Mouse (Mus musculus): Measurements from ENCODE around the gene Rpl7a. TPM values are rescaled to one million over a fixed set of nuclear protein-coding genes. Genes with fewer than 3 reads are reported as not detected.

The Rpl7a gene
- polyA plus RNA-seq, 1 experiment: 2,027 TPM

- Histone ChIP-seq H3K79me2 (ENCODE audit: control insufficient read depth, insufficient read depth) (peaks cover 49% of the 10 kb centered on the region), H3K4me2 (ENCODE audit: low read depth) (peak within 1 kb of the TSS; percentile 89), H3K27me3 (ENCODE audit: control insufficient read depth, insufficient read depth, insufficient read length) (no peaks in the 10 kb centered on the region), H3K36me3 (ENCODE audit: control insufficient read depth, insufficient read depth) (peaks cover 48% of the 10 kb centered on the region), H3K4me3 (peak within 1 kb of the TSS; percentile 91), H3ac (ENCODE audit: control insufficient read depth, insufficient read length) (peak within 1 kb of the TSS; percentile 61)
- TF ChIP-seq USF1 (IDR thresholded peaks at IDR 0.05; ENCODE audit: low read depth) (peak; percentile 90), TCF12 (IDR thresholded peaks at IDR 0.05; ENCODE audit: insufficient read depth, poor library complexity, severe bottlenecking) (no peak), REST (IDR thresholded peaks at IDR 0.05; ENCODE audit: insufficient read depth, insufficient read length) (no peak), POLR2A (IDR thresholded peaks at IDR 0.05; ENCODE audit: insufficient read length, low read depth) (peak; percentile 94), MAX (IDR thresholded peaks at IDR 0.05; ENCODE audit: low read depth) (peak; percentile 89), POLR2AphosphoS2 (IDR thresholded peaks at IDR 0.05; ENCODE audit: insufficient read length, low read depth) (peak; percentile 72), TCF3 (IDR thresholded peaks at IDR 0.05; ENCODE audit: insufficient read length, low read depth) (no peak), MYOD1 (IDR thresholded peaks at IDR 0.05; ENCODE audit: control insufficient read depth in 1 of 3, insufficient read length in 2 of 3, low read depth in 2 of 3) (no peak), MYOG (IDR thresholded peaks at IDR 0.05; ENCODE audit: control insufficient read depth in 1 of 3, insufficient read depth in 1 of 3, insufficient read length in 2 of 3, low read depth in 2 of 3) (no peak)
Observed at GRCm38 (mm10) chr2:26915927-26916728, 5.6 kb downstream of the Rpl7a start, which contains the start of the genes Surf2 and Surf1. Gene Surf2, plus strand, starts transcription at chr2:26916367. Gene Surf1, minus strand, starts transcription at chr2:26916530.

GRCm38 (mm10) chr2:26916738-26917137, 6.2 kb downstream of the Rpl7a start:
- no peaks in the 10 kb centered on the region for H3K27me3 ChIP-seq (ENCODE audit: control insufficient read depth, insufficient read depth, insufficient read length)
- H3K36me3 ChIP-seq (ENCODE audit: control insufficient read depth, insufficient read depth): peaks cover 54% of the 10 kb centered on the region
- peaks cover 43% of the 10 kb centered on the region for H3K79me2 ChIP-seq (ENCODE audit: control insufficient read depth, insufficient read depth)
- peak overlapping the region; percentile 91 for H3K4me3 ChIP-seq
- TF ChIP-seq SRF (IDR thresholded peaks at IDR 0.05; ENCODE audit: control insufficient read depth, insufficient read length, low read depth) (no peak), MAX (IDR thresholded peaks at IDR 0.05; ENCODE audit: low read depth) (no peak), E2F4 (IDR thresholded peaks at IDR 0.05; ENCODE audit: insufficient read depth) (no peak), TCF3 (IDR thresholded peaks at IDR 0.05; ENCODE audit: insufficient read length, low read depth) (no peak), POLR2A (IDR thresholded peaks at IDR 0.05; ENCODE audit: insufficient read length, low read depth) (no peak), MYOD1 (IDR thresholded peaks at IDR 0.05; ENCODE audit: control insufficient read depth in 1 of 3, insufficient read length in 2 of 3, low read depth in 2 of 3) (no peak), CEBPB (IDR thresholded peaks at IDR 0.05; ENCODE audit: insufficient read depth, poor library complexity, severe bottlenecking) (no peak), MYOG (IDR thresholded peaks at IDR 0.05; ENCODE audit: control insufficient read depth in 1 of 3, insufficient read depth in 1 of 3, insufficient read length in 2 of 3, low read depth in 2 of 3) (no peak), TCF12 (IDR thresholded peaks at IDR 0.05; ENCODE audit: insufficient read depth, poor library complexity, severe bottlenecking) (no peak)
- H3ac ChIP-seq (ENCODE audit: control insufficient read depth, insufficient read length): peak overlapping the region; percentile 61
- peak overlapping the region; percentile 89 for H3K4me2 ChIP-seq (ENCODE audit: low read depth)

GRCm38 (mm10) chr2:26919684-26920083, 9.1 kb downstream of the Rpl7a start:
- no peak overlapping the region for H3K4me2 ChIP-seq (ENCODE audit: low read depth)
- peaks cover 51% of the 10 kb centered on the region for H3K36me3 ChIP-seq (ENCODE audit: control insufficient read depth, insufficient read depth)
- H3K4me3 ChIP-seq: no peak overlapping the region
- H3K27me3 ChIP-seq (ENCODE audit: control insufficient read depth, insufficient read depth, insufficient read length): no peaks in the 10 kb centered on the region
- TF ChIP-seq CEBPB (IDR thresholded peaks at IDR 0.05; ENCODE audit: insufficient read depth, poor library complexity, severe bottlenecking) (no peak), USF1 (IDR thresholded peaks at IDR 0.05; ENCODE audit: low read depth) (no peak), POLR2A (IDR thresholded peaks at IDR 0.05; ENCODE audit: insufficient read length, low read depth) (no peak), MYOD1 (IDR thresholded peaks at IDR 0.05; ENCODE audit: control insufficient read depth in 1 of 3, insufficient read length in 2 of 3, low read depth in 2 of 3) (no peak), TCF3 (IDR thresholded peaks at IDR 0.05; ENCODE audit: insufficient read length, low read depth) (no peak), MYOG (IDR thresholded peaks at IDR 0.05; ENCODE audit: control insufficient read depth in 1 of 3, insufficient read depth in 1 of 3, insufficient read length in 2 of 3, low read depth in 2 of 3) (no peak), REST (IDR thresholded peaks at IDR 0.05; ENCODE audit: insufficient read depth, insufficient read length) (no peak), TCF12 (IDR thresholded peaks at IDR 0.05; ENCODE audit: insufficient read depth, poor library complexity, severe bottlenecking) (no peak), SRF (IDR thresholded peaks at IDR 0.05; ENCODE audit: control insufficient read depth, insufficient read length, low read depth) (no peak), POLR2AphosphoS2 (IDR thresholded peaks at IDR 0.05; ENCODE audit: insufficient read length, low read depth) (no peak), MAX (IDR thresholded peaks at IDR 0.05; ENCODE audit: low read depth) (no peak), E2F4 (IDR thresholded peaks at IDR 0.05; ENCODE audit: insufficient read depth) (no peak)
- no peak overlapping the region for H3ac ChIP-seq (ENCODE audit: control insufficient read depth, insufficient read length)
- peaks cover 23% of the 10 kb centered on the region for H3K79me2 ChIP-seq (ENCODE audit: control insufficient read depth, insufficient read depth)

- peaks cover 54% of the 10 kb centered on the region for H3K36me3 ChIP-seq (ENCODE audit: control insufficient read depth, insufficient read depth)
- no peak overlapping the region for H3ac ChIP-seq (ENCODE audit: control insufficient read depth, insufficient read length)
- no peaks in the 10 kb centered on the region for H3K27me3 ChIP-seq (ENCODE audit: control insufficient read depth, insufficient read depth, insufficient read length)
- H3K4me3 ChIP-seq: no peak overlapping the region
- no peak overlapping the region for H3K4me2 ChIP-seq (ENCODE audit: low read depth)
- TF ChIP-seq MYOD1 (IDR thresholded peaks at IDR 0.05; ENCODE audit: control insufficient read depth in 1 of 3, insufficient read length in 2 of 3, low read depth in 2 of 3) (no peak), MAX (IDR thresholded peaks at IDR 0.05; ENCODE audit: low read depth) (no peak), POLR2AphosphoS2 (IDR thresholded peaks at IDR 0.05; ENCODE audit: insufficient read length, low read depth) (peak; percentile 61), MYOG (IDR thresholded peaks at IDR 0.05; ENCODE audit: control insufficient read depth in 1 of 3, insufficient read depth in 1 of 3, insufficient read length in 2 of 3, low read depth in 2 of 3) (no peak), E2F4 (IDR thresholded peaks at IDR 0.05; ENCODE audit: insufficient read depth) (no peak), USF1 (IDR thresholded peaks at IDR 0.05; ENCODE audit: low read depth) (no peak)
- H3K79me2 ChIP-seq (ENCODE audit: control insufficient read depth, insufficient read depth): peaks cover 23% of the 10 kb centered on the region
Observed at GRCm38 (mm10) chr2:26920190-26920855, 9.8 kb downstream of the Rpl7a start.

All from myocyte (in vitro differentiated cells).